Mouse (Mus musculus) kidney, adult 9 months (tissue): ENCODE results near the gene Mesd.

Experiments used
- DNase-seq: peaks from one replicate; pipeline ENCODE4 v3.0.0; 2022

Mesd gene

GRCm38 (mm10) chr7:83920241-83920640 is 36.0 kb downstream of the Mesd start:
- DNase-seq, result no peak

GRCm38 (mm10) chr7:83921637-83922036 is 37.4 kb downstream of the Mesd start:
- no peak for DNase-seq

GRCm38 (mm10) chr7:83939017-83939721 is 54.9 kb downstream of the Mesd start:
- DNase-seq, result no peak

- no peak for DNase-seq
These were observed 55.9 kb downstream of the Mesd start for GRCm38 (mm10) chr7:83940136-83940535.

- DNase-seq, result no peak
These were observed 57.4 kb downstream of the Mesd start for GRCm38 (mm10) chr7:83941701-83942101.

- DNase-seq, result no peak
These were observed 64.5 kb downstream of the Mesd start for GRCm38 (mm10) chr7:83948743-83949142.

GRCm38 (mm10) chr7:83949662-83950061 is 65.4 kb downstream of the Mesd start:
- DNase-seq, result no peak
